Mouse (Mus musculus) ES-Bruce4 (cell line): ENCODE measurements around the gene Sugt1.

Experiments
- CTCF ChIP-seq: IDR thresholded peaks from one replicate; pipeline ENCODE4 v1.8.1; 2011; ENCODE audit warnings: low read depth, low read length
- EP300 ChIP-seq: IDR thresholded peaks from 2 replicates; pipeline ENCODE4 v1.6.1; 2011; ENCODE audit warnings: low read depth, low read length; ENCODE audit not compliant: insufficient read depth

- TF ChIP-seq EP300, result no peak
- no peak for TF ChIP-seq CTCF
Measured at GRCm38 (mm10) chr14:79606392-79606791, 18.9 kb downstream of the Sugt1 start.
